Mouse (Mus musculus) lung, postnatal 0 days (tissue): ENCODE data around the gene Fgfr1op. TPM values are rescaled to one million over a fixed set of nuclear protein-coding genes. Genes with fewer than 3 reads are reported as not detected.
"Not testable (repeated sequence)": the region's sequence is repeated elsewhere in the genome, so short reads cannot be mapped to it uniquely, and the experiment has no call there.

Source experiments
- ATAC-seq: fragments of 200-750 bp; cut with Nextera tagmentation; 2 replicates; pipeline ENCODE4 v1.8.0; 2017; ENCODE audit warnings: moderate library complexity
- DNase-seq: peaks from one replicate; pipeline ENCODE4 v3.0.0-alpha.2; 2016; ENCODE audit warnings: low spot score
- H3K27ac ChIP-seq: fragments of 300-500 bp; sonication (generic); 2 replicates; pipeline ENCODE4 v1.5.1; 2014; ENCODE audit warnings: antibody characterized with exemption, mild to moderate bottlenecking, low read length, mixed read lengths
- H3K27me3 ChIP-seq: fragments of 300-500 bp; sonication (generic); replicated peaks from 2 replicates; pipeline ENCODE4 v1.6.1; 2014; ENCODE audit warnings: low read length, mixed read lengths; ENCODE audit not compliant: insufficient read depth
- H3K36me3 ChIP-seq: fragments of 300-500 bp; sonication (generic); 2 replicates; pipeline ENCODE4 v1.6.1; 2014; ENCODE audit warnings: low read length, mixed read lengths; ENCODE audit not compliant: insufficient read depth
- H3K4me1 ChIP-seq: fragments of 300-500 bp; sonication (generic); 2 replicates; pipeline ENCODE4 v1.6.1; 2014; ENCODE audit warnings: antibody characterized with exemption, low read depth, low read length, mixed read lengths; ENCODE audit not compliant: insufficient read depth
- H3K4me2 ChIP-seq: fragments of 300-500 bp; sonication (generic); replicated peaks from 2 replicates; pipeline ENCODE4 v1.6.1; 2014; ENCODE audit warnings: low read depth, mild to moderate bottlenecking, low read length, moderate library complexity, mixed read lengths
- H3K4me3 ChIP-seq: fragments of 300-500 bp; sonication (generic); 2 replicates; pipeline ENCODE4 v1.5.1; 2014; ENCODE audit warnings: low read depth, low read length
- H3K9ac ChIP-seq: fragments of 300-500 bp; sonication (generic); replicated peaks from 2 replicates; pipeline ENCODE4 v1.6.1; 2014; ENCODE audit warnings: low read depth, mild to moderate bottlenecking
- H3K9me3 ChIP-seq: fragments of 300-500 bp; sonication (generic); 2 replicates; pipeline ENCODE4 v1.6.1; 2016; ENCODE audit warnings: low read length, mixed read lengths
- whole genome bisulfite sequencing: fragments of 180-500 bp; shearing (Covaris S2); extraction: QIAGEN DNeasy Blood & Tissue Kit; methylation state at CpG from one replicate; pipeline ENCODE4 v1.1.7; 2014; 5-methylcytosine and 5-hydroxymethylcytosine counted together
- polyA plus RNA-seq: library from polyadenylated mRNA; unstranded; fragments of >200 nt; fragmentation: Nextera tagmentation; extraction: Ambion mirVana; gene quantifications from 2 replicates; pipeline ENCODE4 v1.2.1, GENCODE M21; 2015

The Fgfr1op gene
- polyA plus RNA-seq, result 17.7 and 18.3 TPM in 2 replicates

DNA sequence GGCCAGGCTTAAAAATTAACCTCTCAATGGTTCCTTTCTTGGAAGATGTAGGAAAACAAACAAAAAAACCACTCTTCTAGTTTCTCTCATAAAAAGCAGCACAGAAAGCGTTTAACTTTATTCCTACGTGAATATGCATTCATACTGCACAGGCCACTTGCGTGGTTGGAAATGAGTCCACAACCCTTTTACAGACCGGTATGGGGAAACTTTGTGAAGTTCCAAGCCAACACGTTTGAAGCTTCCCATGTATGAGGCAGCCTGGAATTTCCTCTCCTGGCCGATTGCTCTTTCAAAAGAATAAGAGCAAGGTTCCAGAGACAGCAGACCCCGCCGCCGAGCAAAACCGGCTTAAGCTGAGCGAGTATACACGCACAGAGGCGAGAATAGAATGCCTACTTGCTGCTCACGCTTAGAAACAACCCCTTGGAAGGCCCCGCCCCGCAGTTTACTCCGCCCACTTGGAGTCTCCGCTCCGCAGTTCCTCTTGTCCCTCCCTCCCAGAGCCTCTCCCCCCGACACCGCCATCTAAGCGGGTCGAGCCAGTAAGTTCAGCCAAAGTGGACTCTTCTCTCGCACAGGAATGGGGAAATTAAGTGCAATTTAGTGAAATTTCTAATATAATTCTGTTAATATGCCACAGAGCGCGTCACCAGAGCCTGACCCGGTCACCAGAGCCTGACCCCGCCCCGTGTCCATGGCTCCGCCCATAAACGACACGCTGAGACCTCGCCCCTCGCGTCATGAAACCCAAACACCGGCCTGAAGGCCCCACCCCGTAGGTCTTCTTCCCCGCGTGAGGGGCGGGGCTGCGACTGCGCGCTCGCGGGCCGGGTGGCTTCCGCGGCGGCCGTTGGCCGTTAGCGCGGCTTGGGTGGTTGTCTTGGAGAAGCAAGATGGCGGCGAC, at the start of gene Fgfr1op:
Gene Fgfr1op (plus strand): TSS at position 801 of the 907 bp plus-strand sequence.
- ATAC-seq, result peak; percentile 98
- not testable (repeated sequence) for H3K36me3 ChIP-seq, H3K27me3 ChIP-seq, H3K9me3 ChIP-seq, H3K4me1 ChIP-seq, H3K9ac ChIP-seq, H3K27ac ChIP-seq
- DNase-seq, result peak; percentile 22
- 2% methylated on average over 12 of the region's 55 CpGs for WGBS
- H3K4me2 ChIP-seq, result peak within 1 kb of the TSS; percentile 37
- peak within 1 kb of the TSS; percentile 43 for H3K4me3 ChIP-seq

DNA sequence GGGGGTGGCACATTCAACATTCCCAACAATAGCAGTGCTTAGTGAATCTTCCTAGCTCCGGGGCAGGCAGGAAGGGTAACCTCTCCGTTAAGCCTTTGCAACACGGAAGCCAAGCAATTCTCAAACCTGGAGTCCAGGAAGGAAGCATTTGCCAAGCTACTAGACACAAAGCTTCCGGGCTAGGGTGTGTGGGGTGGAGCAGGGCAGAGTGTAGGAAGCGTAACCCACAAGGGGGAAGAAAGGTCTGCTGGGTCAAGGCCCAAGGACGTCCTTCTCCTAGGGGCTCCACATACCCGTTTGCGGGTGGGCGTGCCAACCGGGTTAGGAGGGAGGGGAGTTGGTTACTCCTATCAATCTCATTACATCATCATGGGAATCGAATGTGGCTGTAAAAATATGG, 48.9 kb upstream of the Fgfr1op start:
- DNase-seq (peak; percentile 34), ATAC-seq (peak; percentile 61)
- not testable (repeated sequence) for H3K27me3 ChIP-seq, H3K9ac ChIP-seq, H3K36me3 ChIP-seq, H3K4me1 ChIP-seq, H3K9me3 ChIP-seq, H3K4me2 ChIP-seq, H3K27ac ChIP-seq, H3K4me3 ChIP-seq
- WGBS, result 49% methylated on average over 6 of the region's 11 CpGs

DNA sequence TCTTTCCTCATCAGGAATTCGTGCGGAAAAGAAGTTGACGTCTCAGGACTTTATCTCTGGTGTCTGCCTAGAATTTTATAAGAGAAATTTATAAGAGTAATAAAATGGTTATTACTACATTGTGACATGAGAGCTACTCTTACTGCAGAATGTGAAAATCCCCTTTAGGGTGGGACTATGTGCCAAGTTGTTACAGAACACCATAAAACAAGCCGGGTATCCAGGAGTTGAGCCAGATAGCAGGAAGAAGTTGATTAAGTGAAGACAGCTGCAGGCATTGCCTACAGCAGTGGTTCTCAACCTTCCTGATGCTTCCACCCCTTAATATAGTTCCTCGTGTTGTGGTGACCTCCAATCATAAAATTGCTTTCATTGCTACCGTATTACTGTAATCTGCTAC, 48.4 kb upstream of the Fgfr1op start:
- not testable (repeated sequence) for H3K36me3 ChIP-seq, H3K4me3 ChIP-seq, H3K9me3 ChIP-seq, ATAC-seq, DNase-seq, H3K4me2 ChIP-seq, H3K27ac ChIP-seq, H3K4me1 ChIP-seq, H3K9ac ChIP-seq, H3K27me3 ChIP-seq
- no CpG with 5 or more reads among the region's 6 CpGs for WGBS

- no CpG with 5 or more reads among the region's 3 CpGs for WGBS
- H3K4me2 ChIP-seq, H3K9me3 ChIP-seq, H3K27ac ChIP-seq, H3K4me1 ChIP-seq, DNase-seq, H3K4me3 ChIP-seq, H3K27me3 ChIP-seq, H3K36me3 ChIP-seq, H3K9ac ChIP-seq: not testable (repeated sequence)
- peak; percentile 90 for ATAC-seq
These were observed 42.3 kb upstream of the Fgfr1op start for GRCm38 (mm10) chr17:8122974-8123373.

GRCm38 (mm10) chr17:8124586-8124985, 40.7 kb upstream of the Fgfr1op start:
- H3K4me1 ChIP-seq, DNase-seq, H3K4me2 ChIP-seq, H3K4me3 ChIP-seq, H3K9me3 ChIP-seq, H3K9ac ChIP-seq, H3K36me3 ChIP-seq, H3K27me3 ChIP-seq, H3K27ac ChIP-seq: not testable (repeated sequence)
- 69% methylated on average over 2 of the region's 6 CpGs for WGBS
- 0 out of 2 replicates have a peak, but pooled peaks have one; percentile 25 for ATAC-seq

GRCm38 (mm10) chr17:8128326-8128993, 36.8 kb upstream of the Fgfr1op start:
- not testable (repeated sequence) for DNase-seq, H3K27me3 ChIP-seq, H3K4me1 ChIP-seq, H3K27ac ChIP-seq, H3K9me3 ChIP-seq, H3K36me3 ChIP-seq, H3K9ac ChIP-seq, H3K4me2 ChIP-seq, H3K4me3 ChIP-seq
- no CpG with 5 or more reads among the region's 7 CpGs for WGBS
- ATAC-seq, result peak; percentile 60

DNA sequence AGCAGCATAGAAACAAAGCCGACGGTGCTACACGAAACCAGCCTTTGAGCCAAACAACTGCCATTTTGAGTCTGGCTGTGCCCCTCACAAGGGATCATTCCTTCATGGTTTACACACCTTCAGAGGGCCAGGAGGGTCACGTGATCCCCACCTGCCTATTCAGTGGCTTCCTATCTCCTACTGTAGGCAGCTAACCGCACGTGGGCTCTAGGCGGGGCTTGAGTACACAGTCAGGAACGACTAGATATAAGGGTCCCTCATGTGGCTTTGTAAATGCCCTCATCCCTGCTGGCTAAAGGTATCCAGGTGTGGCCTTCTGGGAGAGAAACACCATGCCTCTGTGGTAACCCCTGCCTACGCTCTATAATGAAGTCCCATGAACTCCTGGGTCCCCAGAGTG, 35.7 kb upstream of the Fgfr1op start:
- not testable (repeated sequence) for ATAC-seq, H3K27ac ChIP-seq, H3K4me1 ChIP-seq, H3K9me3 ChIP-seq, H3K4me3 ChIP-seq, H3K36me3 ChIP-seq, H3K27me3 ChIP-seq, H3K4me2 ChIP-seq, DNase-seq, H3K9ac ChIP-seq
- WGBS, result 84% methylated on average over 9 of the region's 9 CpGs

GRCm38 (mm10) chr17:8130849-8131248, 34.5 kb upstream of the Fgfr1op start:
- WGBS, result no CpG with 5 or more reads among the region's 6 CpGs
- not testable (repeated sequence) for ATAC-seq

GRCm38 (mm10) chr17:8138116-8138515, 27.2 kb upstream of the Fgfr1op start:
- not testable (repeated sequence) for H3K27ac ChIP-seq, H3K9me3 ChIP-seq, H3K36me3 ChIP-seq, H3K4me2 ChIP-seq, DNase-seq, H3K9ac ChIP-seq, ATAC-seq, H3K4me3 ChIP-seq, H3K27me3 ChIP-seq, H3K4me1 ChIP-seq
- WGBS, result 85% methylated on average over 5 of the region's 5 CpGs

More at GRCm38 (mm10) chr17:8130849-8131248, 34.5 kb upstream of the Fgfr1op start:
- H3K27ac ChIP-seq, DNase-seq, H3K4me3 ChIP-seq, H3K36me3 ChIP-seq, H3K27me3 ChIP-seq, H3K4me2 ChIP-seq, H3K9me3 ChIP-seq, H3K4me1 ChIP-seq, H3K9ac ChIP-seq: not testable (repeated sequence)
